Mouse (Mus musculus) ovary, adult 2 months (tissue): ENCODE results near the gene Prr7. TPM values are rescaled to one million over a fixed set of nuclear protein-coding genes. Genes with fewer than 3 reads are reported as not detected.

ENCODE experiments used
- polyA plus RNA-seq: library from polyadenylated mRNA; depleted of rRNA; stranded (reverse); fragments of >200 nt; gene quantifications from 2 replicates; pipeline ENCODE4 v1.2.3, GENCODE M21; 2012; rRNA removed

Gene Prr7
- 39.3 and 64.5 TPM in 2 replicates for polyA plus RNA-seq

DNA sequence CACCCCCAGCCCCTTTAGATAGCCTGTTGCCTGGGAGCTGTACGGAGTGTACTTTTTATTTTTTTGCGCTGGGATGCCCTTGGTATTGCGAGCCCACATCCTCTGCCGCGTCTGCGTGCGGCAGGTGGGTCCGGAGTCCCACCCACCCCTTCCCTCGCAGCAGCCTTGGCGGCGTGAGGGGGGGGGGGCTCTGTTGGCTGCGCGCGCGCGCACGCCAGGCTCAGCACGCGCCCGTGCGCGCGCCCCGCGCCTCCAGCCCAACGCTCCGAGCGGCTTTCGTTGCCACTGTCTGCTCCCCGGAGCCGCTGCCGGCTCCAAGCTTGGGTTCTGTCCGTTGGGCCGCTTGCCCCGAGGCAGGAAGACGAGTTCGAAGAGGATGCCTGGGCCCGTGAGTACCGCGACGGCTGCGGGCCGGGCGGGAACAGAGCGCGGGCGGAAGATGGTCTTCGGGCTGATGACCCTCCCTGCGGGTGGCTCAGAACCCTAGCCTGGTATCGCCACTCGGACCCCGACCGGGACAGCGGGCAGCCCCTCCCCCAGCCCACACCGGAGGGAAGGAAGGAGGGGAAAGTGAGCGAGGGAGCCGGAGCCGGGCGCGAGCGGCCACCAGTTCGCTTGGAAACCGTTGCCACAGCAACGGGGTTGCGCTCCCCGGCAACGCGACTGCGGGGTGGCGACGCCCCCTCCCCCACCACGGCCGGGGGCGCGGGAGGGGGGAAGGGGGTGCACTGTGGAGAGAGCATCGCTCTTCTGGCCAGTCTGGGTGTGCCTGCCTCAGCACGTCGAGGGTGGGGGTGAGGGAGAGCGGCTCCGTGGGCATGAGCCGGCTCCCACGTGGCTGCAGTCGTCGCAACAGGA, at the start of gene Prr7:
Gene Prr7, plus strand, starts transcription at position 241 of the 858 bp plus-strand sequence.

DNA sequence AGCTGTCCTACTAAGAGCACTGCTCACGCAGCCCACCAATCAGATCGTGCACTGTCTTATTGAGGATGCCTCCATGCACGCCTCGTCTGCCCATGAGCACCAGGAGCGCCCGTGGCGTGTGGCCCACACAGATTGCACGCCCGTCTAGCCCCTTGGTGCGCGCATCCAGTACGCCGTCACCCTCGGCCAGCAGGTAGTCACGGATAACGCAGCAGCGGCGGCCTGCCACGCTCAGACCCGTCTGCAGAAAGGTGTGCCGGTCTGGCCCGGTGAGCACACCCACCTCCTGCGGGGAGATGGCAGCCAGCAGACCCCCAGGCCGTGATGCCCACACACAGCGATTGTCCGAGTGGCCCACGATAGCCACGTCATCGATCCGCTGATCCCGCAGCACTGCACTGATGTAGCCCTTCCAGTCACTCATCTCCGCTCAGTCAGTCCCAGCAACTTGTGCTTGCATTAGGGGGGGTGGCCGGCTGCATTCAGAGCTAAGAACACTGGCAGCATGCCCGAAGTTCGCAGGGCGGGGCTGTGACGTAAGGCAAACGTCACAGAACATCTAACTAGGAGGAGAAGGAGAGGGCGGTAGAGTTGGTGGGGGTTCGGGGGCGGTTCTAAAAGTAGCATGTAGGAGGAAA, 49.2 kb upstream of the Prr7 start, which contains the start of gene Pfn3:
Gene Pfn3, minus strand, starts transcription at position 490 of the 638 bp plus-strand sequence.

DNA sequence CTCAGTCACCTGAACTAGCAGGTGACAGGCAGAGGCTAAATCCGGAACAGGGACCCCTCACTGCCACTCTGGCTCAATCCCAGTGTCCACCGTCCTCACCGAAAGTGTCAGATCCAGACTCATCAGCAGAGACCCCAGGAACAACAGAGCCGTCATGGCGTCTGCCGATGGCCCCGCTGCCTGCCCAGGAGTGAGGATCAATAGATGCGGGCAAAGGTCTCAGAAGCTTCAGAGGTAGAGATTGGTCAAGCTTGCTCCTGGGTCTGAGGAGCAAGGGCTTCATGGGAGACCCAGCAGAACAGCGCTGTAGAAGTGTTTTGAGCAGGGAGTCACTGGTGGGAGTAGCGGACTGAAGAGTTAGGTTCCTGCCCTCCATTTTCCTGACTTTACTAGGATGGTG, 37.5 kb upstream of the Prr7 start, which contains the start of gene F12:
Gene F12, minus strand, starts transcription at position 181 of the 400 bp plus-strand sequence.

DNA sequence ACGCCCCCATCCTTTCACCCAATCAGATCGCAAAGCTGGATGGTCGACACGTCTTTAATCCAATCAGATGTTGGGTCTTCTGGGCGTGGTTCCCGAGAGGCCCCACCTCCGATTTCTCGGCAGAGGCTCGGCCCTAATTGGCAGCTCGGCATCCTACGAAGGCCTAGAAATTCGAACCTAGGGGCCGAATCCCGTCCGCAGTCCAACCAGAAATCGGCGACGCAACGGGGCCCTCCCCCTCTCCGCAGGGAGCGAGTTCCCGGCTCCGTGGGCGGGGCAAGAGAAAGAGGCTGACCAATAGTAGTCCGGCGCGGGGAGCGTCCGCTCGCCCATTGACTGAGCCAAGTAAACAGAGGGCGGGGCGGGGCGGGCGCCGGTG, 19.1 kb upstream of the Prr7 start, which contains the start of gene Grk6:
Gene Grk6, plus strand, starts transcription at position 136 of the 379 bp plus-strand sequence.

DNA sequence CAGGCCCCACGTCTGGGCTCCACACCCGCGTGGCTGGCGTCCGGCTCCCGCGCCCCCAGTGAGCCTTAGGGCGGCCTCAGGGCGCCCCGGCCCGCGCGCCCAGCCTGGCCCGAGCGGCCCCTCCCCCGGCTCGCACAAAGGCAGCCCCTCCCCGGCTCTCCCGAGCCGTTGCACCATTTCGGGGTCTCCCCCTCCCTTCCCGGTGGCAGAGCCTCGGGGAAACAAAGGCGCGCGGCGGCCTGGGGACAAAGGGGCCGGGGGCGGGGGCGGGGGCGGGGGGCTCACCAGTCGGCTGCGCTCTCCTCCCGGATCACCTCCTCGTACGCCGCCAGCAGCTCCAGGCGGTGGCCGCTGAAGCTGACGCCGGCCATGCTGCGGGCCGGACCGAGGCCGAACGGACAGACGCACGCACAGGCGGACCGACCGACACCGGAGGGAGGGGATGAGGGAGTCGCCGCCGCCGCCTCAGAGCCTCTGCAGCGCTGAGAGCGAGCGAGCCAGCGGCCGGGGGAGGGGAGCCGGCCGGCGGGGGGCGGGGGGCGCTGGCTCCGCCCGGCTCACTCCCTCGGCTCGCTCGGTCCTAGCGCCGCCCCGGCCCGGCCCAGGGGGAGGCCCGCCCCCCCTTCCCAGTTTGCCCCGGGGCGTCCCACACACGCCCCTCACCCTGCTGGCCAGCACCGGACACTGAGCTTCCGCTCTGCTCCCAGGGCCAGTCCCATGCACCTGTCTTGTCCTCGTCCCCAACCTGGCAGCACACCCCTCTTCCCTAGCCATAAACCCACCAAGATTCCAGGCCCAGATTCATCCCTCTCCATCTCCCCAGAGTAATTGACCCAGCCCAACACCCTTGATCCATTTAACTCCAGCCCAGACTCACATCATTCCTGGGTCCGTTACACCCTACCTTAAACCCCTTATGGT, 23.8 kb downstream of the Prr7 start, which contains the start of gene Dbn1:
Gene Dbn1, minus strand, starts transcription at position 534 of the 921 bp plus-strand sequence.

DNA sequence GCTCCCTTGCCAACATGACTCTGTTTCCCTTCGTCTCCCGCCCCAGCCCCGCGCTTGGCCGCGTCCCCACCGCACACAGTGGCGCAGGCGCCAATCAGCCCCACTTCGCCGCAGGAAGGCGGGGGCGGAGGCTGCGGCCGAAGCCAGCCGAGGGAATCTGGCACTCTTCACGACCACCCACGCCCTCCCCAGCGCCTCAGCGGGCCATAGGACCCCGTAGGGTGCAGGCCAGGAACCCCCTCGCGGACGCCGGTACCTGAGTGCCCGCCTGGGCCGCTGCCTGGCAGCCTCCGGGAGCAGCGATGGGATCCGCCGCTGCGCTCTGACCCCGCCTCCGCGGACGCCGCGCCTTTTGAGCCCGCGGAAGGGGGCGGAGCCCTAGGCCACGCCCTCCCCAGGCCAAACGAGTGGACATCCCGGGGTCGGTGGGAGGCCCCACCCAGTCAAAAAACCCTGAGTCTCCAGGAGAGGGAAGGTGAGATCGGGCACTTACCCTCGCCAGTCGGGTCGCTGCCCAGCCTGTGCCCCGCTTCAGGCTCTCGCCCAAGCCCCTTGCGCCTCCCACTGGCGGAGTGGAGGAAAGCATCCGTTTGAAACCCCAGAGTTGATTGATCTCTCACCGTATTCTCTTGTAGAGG, 49.2 kb downstream of the Prr7 start, which contains the start of gene Pdlim7:
Gene Pdlim7, minus strand, starts transcription at position 566 of the 638 bp plus-strand sequence.

Other genes starting within 250 kb of the Prr7 start
- 323 and 337 TPM in 2 replicates for gene Prelid1, start 143.8 kb upstream of the Prr7 start, polyA plus RNA-seq
- 90.5 and 92.6 TPM in 2 replicates for gene Rab24, start 142.3 kb upstream of the Prr7 start, polyA plus RNA-seq
- gene Mxd3, start 134.4 kb upstream of the Prr7 start, polyA plus RNA-seq = 16.3 and 21.3 TPM in 2 replicates
- 133 and 142 TPM in 2 replicates for gene Lman2, start 101.5 kb upstream of the Prr7 start, polyA plus RNA-seq
- gene Rgs14, start 94.5 kb upstream of the Prr7 start, polyA plus RNA-seq = 2.6 and 3.3 TPM in 2 replicates
- 0.08 and 0.53 TPM in 2 replicates for gene Slc34a1, start 66.1 kb upstream of the Prr7 start, polyA plus RNA-seq
- gene Pfn3, start 49.0 kb upstream of the Prr7 start, polyA plus RNA-seq = not detected in 2 replicates
- 0.23 and 1.3 TPM in 2 replicates for gene F12, start 37.5 kb upstream of the Prr7 start, polyA plus RNA-seq
- 61.2 and 61.5 TPM in 2 replicates for gene Grk6, start 19.2 kb upstream of the Prr7 start, polyA plus RNA-seq
- gene Dbn1, start 23.8 kb downstream of the Prr7 start, polyA plus RNA-seq = 121 and 140 TPM in 2 replicates
- gene Pdlim7, start 49.4 kb downstream of the Prr7 start, polyA plus RNA-seq = 253 and 269 TPM in 2 replicates
- gene Dok3, start 65.0 kb downstream of the Prr7 start, polyA plus RNA-seq = 12.2 and 13.5 TPM in 2 replicates
- 110 and 147 TPM in 2 replicates for gene Ddx41, start 72.4 kb downstream of the Prr7 start, polyA plus RNA-seq
- 118 and 137 TPM in 2 replicates for gene Fam193b, start 106.9 kb downstream of the Prr7 start, polyA plus RNA-seq
- 90.5 and 90.9 TPM in 2 replicates for gene Tmed9, start 109.5 kb downstream of the Prr7 start, polyA plus RNA-seq
- gene B4galt7, start 135.6 kb downstream of the Prr7 start, polyA plus RNA-seq = 29.8 and 32.7 TPM in 2 replicates
- gene Caml, start 158.7 kb downstream of the Prr7 start, polyA plus RNA-seq = 17.4 and 18.4 TPM in 2 replicates
- 9.0 and 9.2 TPM in 2 replicates for gene Ddx46, start 170.8 kb downstream of the Prr7 start, polyA plus RNA-seq
- gene B230219D22Rik, start 228.9 kb downstream of the Prr7 start, polyA plus RNA-seq = 31.8 and 32.2 TPM in 2 replicates